Mouse (Mus musculus) heart, postnatal 14 days (tissue): Measurements from ENCODE around the gene Hsd11b2. TPM values are rescaled to one million over a fixed set of nuclear protein-coding genes. Genes with fewer than 3 reads are reported as not detected.

Experiments
- DNase-seq, 2 experiments: peaks; one replicate each; pipeline ENCODE4 v3.0.0; 2021 to 2022
- intact Hi-C: fragments of 180-260 bp; cut with DNase I; formaldehyde crosslinking; loops from one replicate; pipeline ENCODE4 v1.15.1; 2025
- total RNA-seq, 2 experiments: library from RNA; stranded (reverse); gene quantifications; 2 replicates each; pipeline ENCODE4 v1.2.3; 2021

Hsd11b2 gene
- total RNA-seq, 2 experiments from 2014 or later, result 0.53 to 1.0 TPM

DNA sequence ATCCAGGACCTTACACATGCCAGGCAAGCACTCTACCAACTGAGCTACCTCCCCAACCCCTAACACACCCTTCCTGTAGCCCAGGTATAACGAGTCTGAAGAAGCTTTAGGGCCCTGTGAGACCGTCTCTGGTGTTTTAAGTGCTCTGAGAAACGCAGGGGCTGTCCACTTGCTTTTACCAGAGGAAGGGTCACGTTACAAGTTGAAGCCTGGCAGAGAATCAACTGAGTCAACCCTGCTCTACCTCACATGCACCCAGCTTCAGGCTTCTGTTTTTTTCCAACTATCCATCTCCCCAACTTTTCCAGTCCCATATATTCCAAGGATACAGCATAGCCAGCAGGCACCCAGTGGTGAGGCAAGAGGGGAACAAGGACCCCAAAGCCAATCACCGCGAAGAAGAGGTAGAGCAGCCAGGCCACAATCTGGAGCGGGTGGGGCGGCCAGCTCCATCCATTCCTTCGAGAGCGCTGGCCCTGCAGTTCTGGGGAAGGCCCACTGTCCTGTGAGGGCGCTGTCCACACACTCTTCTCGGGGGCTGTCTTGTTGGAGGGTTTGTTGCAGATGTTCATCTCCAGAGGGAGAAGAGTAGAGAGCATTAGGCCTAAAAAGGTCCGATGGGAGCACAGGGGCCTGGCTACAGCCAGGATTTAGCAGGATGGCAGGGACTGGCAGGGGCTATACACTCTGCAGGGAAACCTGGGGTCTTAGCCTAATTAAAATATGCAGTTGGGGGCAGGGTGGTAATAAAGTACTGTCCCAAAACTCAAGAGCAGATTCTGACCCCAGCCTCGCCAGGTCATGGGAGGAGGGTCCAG lies 35.1 kb upstream of the Hsd11b2 start:
- peak; percentile 70 to 79 for DNase-seq
- intact Hi-C loops, result loop anchor here (1.0 to 2.0 kb wide), 2 partner anchors 49 to 69 kb away; no protein-coding TSS in a partner anchor

DNA sequence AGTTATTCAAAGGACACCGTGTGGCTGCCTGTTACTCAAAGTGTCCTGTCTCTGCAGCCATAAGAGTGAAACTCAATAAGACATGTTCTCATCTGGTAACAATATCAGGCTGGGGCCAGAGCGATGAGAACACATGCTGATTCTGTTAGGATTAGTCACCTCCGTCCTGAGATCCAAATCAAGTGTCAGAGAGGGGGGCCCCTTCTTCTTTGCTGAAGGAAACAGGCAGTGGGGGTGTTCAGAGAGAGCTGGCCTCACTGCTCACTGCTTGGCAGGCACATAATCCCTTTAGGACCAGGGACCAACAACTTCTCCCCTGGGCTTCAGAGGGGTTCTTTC lies 34.6 kb upstream of the Hsd11b2 start:
- intact Hi-C loops, result loop anchor here (1.0 kb wide), 1 partner anchor 48 kb away; no protein-coding TSS in a partner anchor
- DNase-seq, result no peak

DNA sequence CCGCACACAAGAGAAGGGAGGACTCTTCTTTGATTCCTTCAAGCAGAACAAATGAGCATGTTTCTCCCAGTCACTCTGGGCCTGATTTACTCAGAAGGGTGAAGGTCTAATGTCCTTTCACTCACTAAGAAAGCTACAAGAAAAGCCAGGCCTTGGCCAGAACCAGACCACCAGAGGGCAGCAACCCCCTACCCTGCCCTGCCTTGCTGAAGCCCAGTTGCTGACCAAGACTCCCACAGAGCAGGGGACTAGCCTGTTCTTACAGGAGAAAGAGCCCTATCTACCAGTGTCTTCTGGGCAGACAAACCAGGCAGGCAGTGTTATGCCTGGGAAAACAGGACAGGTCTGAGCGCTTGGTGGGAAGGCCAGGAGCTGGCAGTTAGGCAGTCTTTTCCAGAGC lies 34.2 kb upstream of the Hsd11b2 start:
- intact Hi-C loops, result loop anchor here (1.0 kb wide), 1 partner anchor 48 kb away; no protein-coding TSS in a partner anchor
- DNase-seq, result peak; percentile 75 to 80

DNA sequence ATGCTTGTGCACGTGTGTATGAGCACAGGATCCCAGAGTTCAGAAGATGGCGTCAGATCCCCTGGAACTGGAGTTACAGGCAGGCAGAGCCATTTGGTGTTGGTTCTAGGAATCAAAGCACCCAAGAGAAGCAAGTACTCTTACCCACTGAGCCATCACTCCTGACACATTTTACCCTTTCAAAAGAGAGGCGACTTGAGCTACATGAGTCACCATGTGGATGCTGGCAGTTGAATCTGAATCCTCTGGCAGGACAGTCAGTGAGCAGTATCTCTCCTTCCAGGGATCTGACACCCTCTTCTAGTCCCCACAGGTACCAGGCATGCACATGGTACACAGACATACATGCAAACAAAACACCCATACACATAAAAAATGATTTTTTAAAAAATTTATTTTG lies 30.5 kb upstream of the Hsd11b2 start:
- no peak for DNase-seq
- intact Hi-C loops, result no loop called here

DNA sequence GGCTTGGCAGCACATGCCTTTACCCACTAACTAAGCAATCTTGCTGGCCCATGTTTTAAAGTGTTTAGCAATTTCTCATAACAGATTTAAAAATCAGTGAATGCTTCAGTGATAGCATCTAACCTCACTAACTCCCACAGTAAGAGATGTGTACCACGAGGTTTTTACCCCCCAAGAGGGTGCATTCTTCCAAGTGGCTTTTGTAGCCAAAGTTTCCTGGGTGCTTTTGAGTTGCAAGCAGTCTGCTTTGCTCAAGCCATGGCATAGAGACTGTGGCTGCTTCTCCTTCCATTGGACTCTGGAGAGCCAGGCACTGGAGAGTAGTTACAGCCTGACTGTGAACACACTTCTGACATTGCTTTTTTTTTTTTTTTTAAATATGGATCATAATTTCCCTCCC lies 29.3 kb upstream of the Hsd11b2 start:
- intact Hi-C loops, result no loop called here
- no peak for DNase-seq

DNA sequence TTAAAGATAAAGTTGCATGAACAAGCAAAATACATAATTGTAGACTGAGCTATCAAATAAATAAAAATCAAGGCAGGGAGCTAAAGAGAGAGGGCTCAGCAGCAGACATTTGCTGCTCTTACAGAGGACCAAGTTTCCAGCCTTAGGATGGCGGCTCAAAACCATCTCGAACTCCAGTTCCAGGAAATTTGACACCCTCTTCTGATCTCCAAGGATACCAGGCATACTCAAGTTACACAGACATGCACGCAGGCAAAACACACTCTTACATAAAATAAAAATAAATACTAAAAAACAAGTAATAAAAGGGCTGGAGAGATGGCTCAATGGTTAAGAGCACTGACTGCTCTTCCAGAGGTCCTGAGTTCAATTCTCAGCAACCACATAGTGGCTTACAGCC lies 25.1 kb upstream of the Hsd11b2 start:
- DNase-seq, result no peak
- intact Hi-C loops, result no loop called here

DNA sequence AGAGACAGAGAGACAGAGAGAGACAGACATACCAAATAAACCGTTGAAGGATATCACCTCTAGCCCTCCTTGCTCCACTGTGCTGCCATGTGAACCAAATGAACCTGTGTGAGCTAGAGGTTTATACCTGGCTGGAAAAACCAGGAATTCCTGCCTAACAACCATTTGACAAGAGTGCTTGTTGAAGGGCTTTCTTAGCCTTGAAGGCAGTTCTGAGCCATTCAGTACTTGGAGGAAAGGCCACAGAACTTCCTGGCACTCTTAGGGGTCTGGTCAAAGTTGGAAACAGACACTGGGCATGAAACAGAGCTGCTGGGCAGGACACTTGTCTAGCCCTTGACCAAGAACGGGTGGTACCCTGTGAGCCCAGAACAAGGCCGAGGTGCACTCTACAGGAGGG lies 24.0 kb upstream of the Hsd11b2 start:
- intact Hi-C loops, result no loop called here
- no peak for DNase-seq

DNA sequence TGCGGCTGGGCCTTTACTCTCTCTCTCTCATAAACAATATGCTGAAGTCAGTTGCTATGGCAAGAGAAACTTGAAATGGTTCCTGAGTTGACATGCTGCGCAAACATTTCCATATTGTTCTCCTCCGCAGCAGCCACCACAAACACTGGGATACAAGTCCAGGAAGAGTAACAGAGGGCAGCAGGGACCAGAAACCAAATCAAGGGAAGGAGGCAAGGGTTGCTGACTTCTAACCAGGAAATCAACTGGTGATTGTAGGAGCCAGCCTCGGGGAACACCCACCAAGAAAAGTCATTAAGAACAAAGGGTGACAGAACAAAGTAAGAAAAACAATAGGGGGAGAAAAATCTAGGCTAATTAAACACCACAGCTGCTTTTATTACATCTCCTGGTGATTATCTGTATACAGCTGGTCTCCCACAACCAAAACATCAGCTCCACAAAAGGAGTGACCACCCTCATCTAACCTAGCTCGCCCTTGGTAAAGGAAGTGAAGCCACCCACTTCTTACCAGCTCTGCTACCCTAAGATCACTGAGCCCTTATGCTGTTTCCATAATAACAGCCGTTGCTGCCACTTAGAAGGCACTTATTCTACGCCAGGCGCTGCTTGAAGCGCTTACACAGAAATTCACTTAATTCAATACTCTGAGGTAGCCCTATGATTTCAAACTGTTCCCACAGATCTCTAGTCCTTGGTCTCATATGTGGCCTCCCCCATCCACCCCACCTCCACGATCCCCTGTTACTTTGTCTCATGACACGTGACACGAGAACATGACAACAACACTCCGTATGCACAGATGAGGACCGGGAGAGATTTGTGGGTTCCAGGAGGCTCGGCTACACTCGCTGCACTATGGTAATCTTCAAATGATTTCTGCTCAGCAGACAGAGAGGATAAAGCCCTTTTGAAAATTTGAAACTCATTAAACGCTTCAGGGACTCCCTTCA lies 22.9 kb upstream of the Hsd11b2 start:
- intact Hi-C loops, result no loop called here
- no peak for DNase-seq

DNA sequence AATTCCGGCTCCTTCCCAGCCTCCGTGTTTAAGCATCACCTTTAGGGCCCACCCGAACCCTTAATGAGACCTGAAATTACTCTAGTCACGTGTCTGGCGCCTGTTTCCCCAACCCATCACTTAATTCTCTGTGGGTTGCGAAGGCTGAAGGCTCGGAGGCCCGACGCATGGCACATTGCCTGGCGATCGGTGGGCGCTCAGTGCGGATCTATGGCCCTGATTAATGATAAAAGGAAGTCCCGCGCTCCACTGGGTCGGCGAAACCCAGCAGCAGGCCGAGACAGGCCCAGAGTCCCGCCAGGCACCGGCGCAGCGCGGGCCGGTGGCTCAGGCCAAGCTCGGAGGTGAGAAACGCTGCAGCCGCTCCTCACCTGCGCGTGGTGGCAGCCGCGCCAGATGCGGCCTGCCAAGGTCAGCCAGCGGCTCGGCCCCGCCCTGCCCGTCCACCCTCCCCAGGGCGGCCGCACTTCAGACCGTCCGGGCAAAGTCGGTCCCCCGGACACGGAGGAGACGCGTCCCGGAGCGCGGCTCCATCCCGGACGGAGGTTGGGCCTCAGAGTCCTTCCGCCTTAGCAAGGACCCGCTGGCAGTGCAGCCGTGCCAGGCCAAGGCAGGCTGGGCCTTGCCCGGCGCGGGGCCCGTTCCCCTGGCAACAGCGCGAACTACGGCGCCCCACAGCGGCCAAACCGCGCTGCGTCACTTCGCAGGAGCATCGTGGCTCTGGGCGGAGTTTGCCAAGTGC lies 21.9 kb upstream of the Hsd11b2 start, which contains the start of gene Zdhhc1:
Zdhhc1 (minus strand) TSS at position 464 of the 742 bp plus-strand sequence.
- intact Hi-C loops, result no loop called here
- DNase-seq, result peak; percentile 90 to 95

DNA sequence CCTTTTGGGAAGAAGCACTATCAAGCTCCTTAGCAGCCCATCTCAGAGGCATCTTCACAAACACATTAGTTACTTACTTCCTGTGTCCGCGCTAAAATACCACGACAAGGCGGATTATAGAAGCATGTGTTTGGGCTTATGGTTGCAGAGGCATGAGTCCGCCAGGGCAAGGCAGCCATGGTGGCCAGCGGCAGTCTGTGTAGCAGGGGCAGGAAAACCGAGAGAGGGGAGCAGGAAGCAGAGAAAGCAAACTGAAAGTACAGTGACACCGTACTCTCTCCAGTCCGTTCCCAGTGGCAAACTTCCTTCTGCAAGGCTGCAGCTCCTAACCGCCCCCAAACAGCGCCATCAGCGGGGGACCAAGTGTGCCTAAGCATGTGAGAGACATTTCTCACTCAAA lies 18.8 kb upstream of the Hsd11b2 start:
- intact Hi-C loops, result no loop called here
- DNase-seq, result no peak

DNA sequence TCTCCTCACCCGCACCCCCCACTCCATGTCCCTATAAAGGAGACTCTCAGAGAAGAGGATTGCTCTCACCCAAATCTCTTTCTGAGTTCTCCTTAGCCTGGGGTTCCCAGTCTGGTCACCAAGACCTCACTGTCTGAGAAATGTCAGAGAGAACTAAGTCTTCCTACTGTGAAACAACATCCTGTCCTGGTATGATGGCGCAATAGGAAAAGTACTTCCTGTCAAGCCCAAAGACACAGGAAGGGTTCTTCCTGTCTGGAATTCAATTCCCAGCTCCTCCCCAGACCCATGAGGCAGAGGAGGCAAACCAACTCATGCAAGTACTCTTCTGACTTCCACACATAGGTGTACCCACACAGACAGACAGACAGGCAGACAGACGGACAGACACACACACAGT lies 13.9 kb upstream of the Hsd11b2 start:
- DNase-seq, result no peak
- intact Hi-C loops, result no loop called here

DNA sequence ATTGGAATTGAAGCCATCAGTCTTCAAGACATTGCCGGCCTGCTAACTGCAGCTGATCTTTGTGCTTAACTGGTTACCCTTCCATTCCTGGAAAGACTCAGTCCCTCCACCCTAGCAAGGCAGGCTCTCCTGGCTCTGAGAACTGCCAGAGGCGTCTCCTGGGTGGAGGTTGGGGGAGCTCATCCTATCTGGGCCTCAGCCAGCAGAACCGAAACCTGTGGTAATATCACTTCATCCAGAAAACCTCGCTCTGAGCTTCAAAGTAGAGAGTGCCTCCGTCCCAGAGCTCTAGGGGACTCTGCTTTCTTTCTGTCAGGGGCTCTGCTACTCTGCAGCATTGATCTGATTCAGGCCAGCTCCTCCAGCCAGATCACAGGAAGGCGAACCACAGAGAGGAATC lies 11.6 kb upstream of the Hsd11b2 start:
- intact Hi-C loops, result no loop called here
- no peak for DNase-seq

DNA sequence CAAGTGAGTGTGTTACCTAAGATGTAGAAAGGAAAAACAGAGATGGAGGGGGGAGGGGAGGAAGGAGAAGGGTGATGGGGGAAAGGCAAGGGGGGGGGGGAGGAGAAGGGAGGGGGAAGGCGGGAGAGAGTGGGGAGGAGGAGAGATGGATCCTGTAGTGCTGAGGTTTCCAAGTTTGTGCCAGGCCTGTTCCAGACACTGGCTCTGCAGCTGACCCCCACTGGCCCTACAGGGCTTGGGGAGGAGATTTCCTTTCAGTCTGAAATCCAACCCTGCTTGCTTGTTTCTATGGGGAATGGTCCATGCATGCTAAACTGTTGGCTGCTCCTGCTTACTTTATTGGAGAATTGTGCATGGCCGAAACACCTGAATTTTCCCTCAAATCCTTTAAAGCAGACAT lies 9.8 kb upstream of the Hsd11b2 start:
- intact Hi-C loops, result no loop called here
- DNase-seq, result no peak

DNA sequence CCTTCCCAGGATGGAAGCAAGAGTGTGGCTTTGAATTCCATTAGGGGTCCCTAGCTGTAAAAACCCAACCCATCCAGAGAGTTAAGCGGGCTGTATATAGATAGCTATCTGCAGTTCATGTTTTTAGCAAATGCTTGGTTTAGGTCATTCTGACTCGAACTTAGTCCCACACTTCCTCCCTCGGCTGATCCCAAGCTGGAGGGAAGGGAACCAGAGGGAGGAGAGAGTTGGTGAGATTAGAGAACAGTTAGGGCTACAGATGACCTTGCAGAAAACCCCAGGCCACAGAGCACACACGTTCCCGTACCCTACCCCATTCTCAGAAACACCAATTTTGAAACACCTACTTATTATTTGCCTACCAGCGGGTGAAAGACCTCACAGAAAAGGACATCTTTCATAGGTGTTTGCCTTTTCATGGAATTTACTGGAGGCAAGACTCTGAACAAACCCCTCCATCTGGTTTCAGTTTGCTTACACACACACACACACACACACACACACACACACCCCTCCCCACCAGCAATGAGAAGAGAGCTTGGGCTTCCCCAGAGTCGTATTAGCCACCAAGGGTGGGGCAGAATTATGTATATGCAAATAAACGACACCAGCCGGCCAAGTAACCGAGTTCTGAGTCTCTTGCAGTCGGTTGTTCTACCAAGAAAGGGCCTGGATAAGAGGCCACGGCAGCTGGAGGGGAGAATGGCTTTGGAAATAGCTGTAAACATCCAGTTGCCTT lies 8.4 kb upstream of the Hsd11b2 start:
- intact Hi-C loops, result no loop called here
- DNase-seq, result no peak

DNA sequence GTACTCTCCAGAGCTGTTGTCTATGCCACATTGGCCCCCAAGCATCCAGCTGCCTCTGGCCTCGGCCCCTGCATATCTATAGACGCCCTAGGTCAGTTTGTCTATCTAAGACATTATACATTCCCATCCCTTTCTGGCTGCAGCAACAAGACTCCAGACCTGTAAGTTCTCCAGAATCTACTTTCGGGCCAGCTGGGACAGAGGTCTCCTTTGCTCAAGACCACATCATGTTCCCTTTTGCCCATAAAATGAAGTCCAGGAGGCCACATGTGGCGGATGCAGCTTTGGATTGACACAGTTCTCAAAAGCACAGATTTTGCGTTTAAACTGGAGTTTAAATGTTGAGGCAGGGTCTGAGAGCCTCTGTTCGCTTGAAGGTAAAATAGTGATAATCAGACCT lies 4.4 kb upstream of the Hsd11b2 start:
- intact Hi-C loops, result no loop called here
- DNase-seq, result no peak

DNA sequence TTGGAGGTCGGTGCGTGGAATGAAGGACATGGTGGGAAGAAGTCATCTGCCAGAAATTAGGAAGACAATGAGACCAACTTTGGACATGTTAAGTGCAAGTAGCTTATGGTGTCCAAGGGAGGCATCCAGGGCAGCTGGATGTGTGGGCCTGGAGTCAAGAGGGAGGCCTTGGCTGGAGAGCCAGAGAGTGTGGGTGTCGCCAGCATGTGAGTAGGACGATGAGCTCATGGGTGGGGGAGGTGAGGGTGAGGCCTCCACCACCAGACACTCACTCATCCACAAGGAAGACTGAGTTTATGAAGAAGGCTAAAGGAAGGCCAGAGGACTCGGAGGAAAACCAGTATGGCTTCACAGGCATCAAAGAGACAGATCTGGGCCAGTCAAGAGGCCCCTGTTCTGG lies 3.9 kb upstream of the Hsd11b2 start:
- DNase-seq, result peak; percentile 58 to 70
- intact Hi-C loops, result no loop called here

DNA sequence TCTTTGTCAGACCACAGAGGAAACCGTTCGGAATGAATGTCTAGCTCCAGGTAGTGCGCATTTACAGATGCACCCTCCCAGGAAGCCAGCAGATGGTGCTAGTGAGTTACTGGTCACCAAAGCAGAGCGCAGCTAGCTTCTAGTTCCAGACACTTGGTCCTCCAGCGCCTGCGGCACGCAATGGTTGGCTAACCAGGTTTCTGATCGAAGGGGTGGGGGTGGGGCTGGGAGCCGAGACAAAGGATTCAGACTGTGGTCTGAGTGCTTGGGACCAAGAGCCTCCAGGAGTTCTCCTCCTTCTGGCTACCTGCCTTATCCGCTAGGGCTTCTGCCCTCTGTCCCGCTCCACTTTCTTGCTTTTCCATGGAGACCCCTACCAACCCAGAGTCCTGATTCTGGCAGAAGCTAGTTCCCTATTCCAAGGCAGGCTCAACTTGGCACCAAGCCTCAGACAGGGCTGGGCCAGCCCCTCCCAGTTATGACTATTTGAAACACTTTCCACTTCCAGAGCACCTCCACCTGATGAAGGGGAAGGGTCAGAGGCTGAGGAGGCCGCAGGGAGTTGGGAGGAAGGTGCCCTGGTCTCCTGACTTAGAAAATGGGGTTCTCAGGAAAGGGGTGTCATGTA lies 2.4 kb upstream of the Hsd11b2 start:
- intact Hi-C loops, result loop anchor here (1.0 to 2.0 kb wide), 2 partner anchors 15 to 38 kb away; no protein-coding TSS in a partner anchor
- peak; percentile 77 to 86 for DNase-seq

DNA sequence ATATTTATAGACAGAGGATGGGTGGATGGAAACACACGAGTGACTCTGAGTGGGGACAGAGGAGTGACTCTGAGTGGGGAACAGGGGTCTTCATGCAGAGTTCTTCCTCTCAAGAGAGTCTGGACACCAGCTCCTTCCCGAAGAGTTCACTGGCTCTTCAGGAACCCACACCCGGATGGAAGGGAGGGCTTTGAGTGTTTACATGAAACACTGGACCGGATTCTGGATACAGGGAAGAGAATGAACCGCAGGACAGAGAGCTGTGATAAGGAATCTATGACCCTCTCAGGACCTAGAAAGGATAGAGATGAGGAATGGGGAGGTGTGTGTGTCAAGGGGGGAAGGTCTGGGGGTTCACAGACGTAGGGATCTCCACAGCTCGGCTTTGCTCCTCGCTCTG lies 1.2 kb upstream of the Hsd11b2 start:
- intact Hi-C loops, result loop anchor here (2.0 kb wide), 1 partner anchor 13 kb away; no protein-coding TSS in a partner anchor
- no peak for DNase-seq

DNA sequence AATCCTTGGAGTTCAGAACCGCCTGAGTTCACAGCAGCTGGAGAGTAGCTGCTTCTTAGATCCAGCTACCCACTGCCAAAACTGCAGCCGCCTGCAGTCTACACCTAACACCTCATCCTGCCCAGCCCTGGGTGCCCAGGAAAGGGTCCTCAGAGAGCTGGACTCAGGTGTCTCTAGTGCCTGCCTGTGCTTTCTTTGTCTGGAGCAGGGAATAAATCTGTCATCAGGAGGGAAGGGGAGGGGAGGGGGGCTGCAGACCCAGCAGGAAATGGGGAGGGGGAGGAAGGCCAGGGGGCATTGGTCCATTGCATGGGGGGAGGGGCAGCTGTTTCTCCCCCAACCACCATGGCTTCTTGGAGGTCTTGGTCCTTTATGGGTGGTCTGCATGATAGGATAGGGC lies 1.0 kb downstream of the Hsd11b2 start:
- intact Hi-C loops, result no loop called here
- DNase-seq, result no peak
